Mouse (Mus musculus) heart, postnatal 0 days (tissue): ENCODE results near the gene Fpgs.

Experiments used
- CTCF ChIP-seq: IDR thresholded peaks from 2 replicates; pipeline ENCODE4 v1.5.1; 2016; ENCODE audit warnings: antibody characterized with exemption, control low read depth, low read depth
- EP300 ChIP-seq: IDR thresholded peaks from 2 replicates; pipeline ENCODE4 v1.6.1; 2016; ENCODE audit warnings: antibody characterized with exemption, low read depth

DNA sequence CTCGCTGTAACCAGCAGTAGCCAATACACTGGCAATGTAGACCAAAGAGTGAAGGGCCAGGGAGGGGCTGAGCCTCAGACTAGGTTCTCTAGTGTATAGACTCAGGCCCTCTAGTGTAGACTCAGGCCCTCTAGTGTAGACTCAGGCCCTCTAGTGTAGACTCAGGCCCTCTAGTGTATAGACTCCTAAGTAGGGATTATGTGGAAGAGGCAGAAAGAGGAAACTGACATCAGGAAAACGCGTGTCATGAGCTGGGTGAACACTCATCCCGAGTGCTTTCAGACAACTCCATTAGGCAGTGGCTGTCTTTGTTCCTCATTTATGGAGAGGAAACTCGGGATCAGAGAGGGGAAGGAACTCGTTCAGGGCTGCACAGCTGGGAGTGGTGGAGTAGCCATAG lies 33.1 kb upstream of the Fpgs start:
- TF ChIP-seq CTCF (no peak), EP300 (no peak)
